Mouse (Mus musculus) ovary, postnatal 36 days (tissue): ENCODE data around the gene Rho.

Experiments
- DNase-seq: peaks from one replicate; pipeline ENCODE4 v3.0.0; 2022; ENCODE audit warnings: low spot score, mixed read lengths

The Rho gene

DNA sequence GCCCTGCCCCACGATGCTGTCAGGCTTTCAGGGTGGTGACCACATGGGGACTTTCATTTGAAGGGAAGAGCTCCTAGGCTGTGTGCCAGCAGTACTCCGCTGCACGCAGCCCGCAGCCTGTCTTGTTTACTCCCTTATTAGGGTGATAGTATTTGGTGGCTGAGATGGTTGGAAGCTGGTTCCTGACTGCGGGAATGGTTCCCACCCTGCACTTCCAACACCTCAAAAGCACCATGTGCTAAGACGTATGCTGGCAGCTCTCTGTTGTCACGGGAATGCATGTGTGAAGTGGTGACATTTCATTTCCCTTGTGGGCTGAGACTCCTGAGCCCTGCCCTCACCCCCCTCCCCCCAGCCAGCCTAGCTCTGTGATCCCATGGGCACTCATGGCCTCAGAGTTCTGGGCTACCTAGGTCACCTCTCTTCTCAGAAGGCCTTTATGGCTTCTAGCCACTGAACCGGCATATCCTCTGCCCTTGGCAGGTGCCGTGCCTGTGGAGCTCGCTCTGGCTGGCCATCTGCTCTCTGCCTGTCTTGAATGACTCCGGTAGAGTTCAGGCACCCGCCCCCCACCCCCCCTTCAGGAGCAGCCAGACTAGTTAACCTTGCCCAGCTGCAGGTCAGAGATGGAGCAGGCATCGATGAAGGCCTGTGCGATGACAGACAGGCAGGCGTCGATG, 25.5 kb downstream of the Rho start:
- no peak for DNase-seq

DNA sequence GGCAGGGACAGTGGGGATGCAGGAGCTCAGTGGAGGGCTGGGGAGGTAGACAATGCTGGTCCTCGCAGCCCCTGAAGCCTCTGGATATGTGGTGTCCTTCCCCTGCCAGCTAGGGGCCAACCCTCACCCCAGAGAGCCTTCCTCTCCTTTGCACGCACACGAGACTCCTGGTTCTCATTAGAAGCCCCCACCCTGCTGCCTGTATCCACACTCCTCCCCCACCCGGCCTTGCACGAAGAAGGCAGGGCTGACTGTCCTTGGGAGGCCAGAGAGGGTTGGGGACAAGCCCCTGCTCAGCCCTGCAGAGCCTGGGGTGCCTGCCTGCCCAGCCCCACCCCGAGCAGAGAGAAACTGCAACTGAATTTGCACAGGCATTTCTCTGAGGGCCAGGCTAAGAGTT, 26.1 kb downstream of the Rho start:
- DNase-seq, result peak; percentile 56

DNA sequence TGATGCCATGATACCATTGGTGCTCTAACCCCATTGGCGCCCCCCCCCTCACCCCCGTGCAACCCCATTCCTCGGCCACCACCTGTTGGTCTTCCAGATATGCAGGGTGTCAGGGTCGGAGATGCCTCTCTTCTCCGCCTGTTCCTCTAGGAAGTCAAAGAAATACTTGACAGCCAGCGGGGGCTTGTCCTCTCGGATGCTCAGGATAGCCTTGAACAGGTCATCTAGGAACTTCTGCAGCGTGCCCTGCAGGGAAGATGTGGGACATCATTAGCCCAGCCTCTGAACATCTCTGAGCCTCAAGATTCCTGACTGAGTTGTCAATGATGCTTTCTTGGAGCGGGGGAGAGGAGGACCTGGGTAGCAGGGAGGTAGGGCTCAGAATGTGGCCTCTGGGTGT, 26.9 kb downstream of the Rho start:
- DNase-seq, result no peak

DNA sequence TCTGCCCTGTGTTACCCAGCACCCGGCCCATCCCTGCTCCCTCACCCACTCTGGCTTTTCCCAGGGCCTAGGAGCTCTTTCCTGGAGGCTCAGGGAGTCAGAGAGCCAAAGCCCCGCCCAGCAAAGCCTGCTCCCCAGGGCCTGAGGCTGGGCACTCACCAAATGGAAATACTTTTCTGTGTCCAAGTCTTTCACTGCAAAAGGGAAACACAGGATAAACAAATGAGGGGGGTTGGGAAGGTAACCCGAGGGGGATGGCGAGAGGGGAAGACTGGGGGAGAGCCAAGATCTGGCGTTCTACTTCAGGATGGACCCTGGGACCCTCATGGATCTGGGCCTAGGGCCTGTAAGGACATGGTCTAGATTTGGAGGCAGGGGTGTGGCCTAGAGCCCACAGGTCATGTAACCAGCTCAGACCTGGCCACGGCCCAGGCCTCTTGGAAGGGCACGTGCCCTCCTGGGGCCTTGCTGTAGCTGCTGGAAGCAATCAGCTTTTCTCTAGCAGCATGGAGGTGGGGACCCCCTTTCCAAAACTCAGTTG, 27.7 kb downstream of the Rho start:
- DNase-seq, result peak; percentile 76

DNA sequence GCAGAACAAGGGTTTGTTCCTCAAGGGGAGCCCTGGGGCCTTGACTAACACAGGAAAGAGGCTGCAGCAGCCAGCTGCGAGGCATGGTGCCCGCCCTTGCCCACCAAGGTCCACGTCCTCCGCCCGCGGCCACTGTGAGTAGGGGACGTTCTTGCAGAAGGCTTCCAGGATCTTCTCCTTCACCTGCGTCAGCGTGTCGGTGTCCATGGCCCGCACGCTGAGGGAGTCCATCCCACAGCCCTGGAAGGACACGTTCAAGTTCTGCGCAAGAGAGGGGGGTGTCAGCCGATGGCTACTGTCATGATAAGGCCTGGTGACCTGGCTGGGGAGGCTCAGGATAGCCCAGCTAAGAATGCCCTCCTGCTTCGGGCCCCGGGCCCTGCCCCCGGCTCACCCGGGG, 28.8 kb downstream of the Rho start:
- no peak for DNase-seq

DNA sequence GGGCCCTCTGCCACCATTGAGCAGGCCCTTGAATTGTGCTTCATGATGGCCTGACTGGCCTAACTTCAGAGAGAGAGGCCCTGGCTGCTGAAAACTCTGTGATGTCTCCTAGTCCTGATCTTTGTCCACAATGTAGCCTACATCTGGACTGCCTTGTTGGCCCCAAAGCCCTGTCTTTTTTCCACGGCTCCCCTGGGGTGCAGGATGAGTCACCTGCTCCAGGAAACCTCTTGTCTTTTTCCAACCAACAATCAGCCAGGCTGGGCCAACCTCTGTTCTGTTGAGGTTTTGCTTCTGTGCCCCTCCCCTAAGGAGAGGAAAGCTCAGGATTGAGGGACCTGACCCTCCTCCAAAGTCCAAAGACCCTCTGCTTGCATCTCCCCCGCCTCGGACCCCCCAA, 30.2 kb downstream of the Rho start:
- no peak for DNase-seq

DNA sequence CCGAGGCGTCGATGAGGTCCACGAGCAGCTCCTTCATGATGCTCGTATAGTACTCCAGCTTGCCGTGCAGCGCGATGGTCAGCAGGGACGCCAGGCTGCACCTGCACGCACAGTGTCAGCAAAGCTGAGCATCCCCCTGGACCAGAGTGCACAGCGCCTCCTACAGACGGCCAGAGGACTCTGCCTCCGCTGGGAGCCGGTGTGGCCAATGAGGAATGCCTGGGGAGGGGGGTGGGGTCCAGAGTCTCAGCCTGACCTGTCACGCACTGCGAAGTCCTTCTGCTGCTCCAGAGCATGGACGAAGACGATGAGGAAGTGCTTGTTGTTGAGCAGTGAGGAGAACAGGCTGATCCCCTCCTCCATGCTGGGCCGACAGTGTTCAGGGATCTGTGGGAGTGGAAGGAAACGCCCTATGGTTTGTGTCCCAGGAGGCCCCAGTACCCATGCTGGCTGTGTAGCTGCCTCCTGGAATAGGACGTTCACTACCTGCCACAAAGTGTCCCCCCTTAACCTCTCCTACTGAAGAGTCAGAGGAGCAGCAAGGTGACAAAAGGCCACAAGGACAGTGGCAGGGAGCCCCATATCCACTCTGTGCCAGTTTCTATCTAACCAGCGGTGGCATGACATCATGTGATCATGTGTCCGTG, 31.0 kb downstream of the Rho start:
- no peak for DNase-seq

DNA sequence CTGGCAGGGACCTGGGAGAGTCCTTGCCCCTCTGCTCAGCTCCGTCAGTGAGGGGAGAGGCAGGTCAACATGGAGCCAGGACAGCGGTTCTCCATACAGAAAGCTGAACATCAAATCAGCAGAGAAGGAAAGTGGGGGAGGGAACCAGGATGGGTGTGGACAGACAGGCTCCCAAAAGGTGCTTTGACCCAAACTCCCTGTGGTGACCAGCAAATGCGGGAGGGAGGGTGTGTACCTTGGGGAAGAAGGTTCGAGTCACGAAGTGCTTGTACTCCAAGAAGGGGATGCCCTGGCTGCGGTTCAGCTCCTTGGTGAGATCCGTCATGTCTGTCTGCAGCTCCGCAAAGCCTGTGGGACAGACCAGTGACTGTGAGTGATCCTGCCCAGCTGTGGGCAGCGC, 32.1 kb downstream of the Rho start:
- DNase-seq, result no peak

DNA sequence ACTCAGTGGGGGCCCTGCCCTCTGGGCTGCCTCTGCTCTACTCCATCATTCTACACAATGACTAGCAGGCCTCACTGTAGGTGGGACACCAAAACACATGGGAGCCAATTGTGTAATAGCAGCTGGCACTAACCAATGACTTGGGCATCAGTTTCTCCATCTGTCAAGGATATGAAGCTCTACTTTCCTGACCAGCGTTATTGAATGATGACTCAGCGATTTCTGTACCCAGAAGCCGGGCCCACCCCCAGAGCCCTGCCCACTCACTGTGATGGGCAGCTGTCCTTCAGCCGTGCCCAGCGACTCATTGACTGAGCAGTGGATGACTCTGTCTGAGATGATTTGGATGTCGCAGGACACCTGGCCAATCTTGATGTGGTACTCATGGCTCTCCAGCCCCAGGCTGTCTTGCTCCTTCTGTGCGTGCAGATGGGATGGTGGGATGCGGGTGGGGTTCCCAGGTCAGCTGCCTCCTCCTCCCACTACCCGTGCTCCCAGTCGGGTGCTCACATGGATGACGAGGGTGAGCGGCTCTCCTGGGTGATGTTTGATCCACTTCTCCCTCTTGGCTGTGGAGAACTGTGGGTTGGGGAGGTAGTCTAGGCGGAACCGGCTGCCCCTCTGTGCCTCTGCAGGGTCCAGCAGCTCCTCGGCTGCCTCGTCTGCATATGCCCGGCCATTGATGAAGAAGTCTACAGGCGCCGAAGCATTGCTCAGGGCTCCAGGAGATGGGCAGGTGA, 34.8 kb downstream of the Rho start:
- no peak for DNase-seq

DNA sequence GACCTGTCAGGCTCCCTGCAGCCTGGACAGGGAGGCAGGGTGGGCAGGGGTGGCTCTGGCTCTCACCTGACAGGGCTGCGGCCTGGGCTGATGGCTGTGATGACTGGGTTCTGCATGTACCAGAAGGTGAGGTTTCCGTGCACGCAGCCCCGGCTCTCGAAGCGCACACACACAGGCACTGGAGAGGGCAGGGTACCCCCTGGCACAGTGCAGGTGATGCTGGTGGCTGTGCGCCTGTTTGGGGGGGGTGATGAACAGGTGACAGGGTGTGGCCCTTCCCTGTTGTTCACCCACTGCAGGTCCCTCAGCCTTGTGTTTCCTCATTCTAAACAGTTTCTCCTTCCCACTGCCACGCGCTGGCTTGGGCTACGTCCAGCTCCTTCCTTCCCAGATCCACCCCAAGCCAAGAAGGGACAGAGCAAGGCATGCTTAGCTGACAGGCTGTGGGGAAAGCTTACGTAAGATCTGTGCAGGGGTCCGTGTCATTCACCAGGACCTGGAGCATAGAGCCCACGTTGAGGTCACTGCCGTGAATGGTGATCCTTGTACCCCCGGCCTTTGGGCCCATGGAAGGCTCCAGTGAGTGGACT, 35.8 kb downstream of the Rho start:
- no peak for DNase-seq

DNA sequence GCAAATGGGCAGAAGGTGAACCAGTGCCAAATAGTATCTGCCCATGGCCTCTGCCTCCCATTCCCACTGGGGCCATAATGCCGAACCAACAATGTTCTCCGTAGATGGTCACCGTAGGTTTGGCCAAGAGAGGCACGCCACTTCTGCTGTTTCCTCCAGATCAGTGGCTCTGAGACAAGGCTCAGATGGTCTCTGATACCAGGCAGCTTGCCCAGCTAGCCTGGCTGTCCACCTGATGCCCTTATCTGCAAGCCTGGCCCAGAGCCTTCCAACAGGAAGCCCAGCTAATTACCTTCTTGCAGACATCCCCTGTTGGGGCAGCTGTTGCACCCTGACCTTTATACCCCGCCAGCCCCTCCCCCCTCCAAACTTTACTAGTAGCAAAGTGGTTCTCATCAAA, 36.5 kb downstream of the Rho start:
- DNase-seq, result no peak

DNA sequence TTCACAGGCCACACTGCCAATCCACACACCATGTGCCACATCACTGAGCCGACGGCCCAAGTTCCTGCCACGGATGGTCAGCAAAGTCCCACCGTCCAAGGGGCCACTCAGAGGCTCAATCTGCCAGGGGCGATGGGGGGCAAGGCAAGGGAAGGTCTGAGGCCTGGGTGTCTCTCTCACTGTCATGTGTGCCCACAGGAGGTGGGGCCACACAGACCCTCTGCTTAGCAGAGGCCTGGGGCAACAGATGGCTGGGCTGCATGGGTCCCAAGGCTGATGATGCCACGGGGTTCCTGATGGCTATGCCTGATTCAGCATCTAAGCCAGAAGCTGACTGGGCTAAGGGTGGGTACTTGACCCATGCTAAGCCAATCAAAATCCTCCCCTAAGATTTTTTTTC, 37.2 kb downstream of the Rho start:
- no peak for DNase-seq

DNA sequence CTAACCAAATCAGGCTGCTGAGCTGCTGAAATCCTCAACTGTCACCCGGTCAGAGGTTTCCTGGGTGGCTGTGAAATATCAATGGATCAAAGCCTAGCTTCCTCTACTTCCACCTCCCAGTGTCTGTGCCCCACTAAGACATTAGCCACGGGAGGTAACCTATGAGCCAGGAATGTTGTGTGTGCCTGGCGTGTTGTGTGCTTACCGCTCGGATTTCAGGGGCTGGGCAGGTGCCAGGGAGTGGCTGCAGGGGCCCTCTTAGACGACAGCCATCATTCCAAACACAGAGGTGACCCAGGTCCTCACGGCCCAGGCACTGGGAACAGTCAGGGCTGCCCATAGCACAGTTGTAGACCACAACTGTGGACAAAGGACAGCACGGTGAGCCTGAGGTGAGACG, 37.6 kb downstream of the Rho start:
- no peak for DNase-seq

DNA sequence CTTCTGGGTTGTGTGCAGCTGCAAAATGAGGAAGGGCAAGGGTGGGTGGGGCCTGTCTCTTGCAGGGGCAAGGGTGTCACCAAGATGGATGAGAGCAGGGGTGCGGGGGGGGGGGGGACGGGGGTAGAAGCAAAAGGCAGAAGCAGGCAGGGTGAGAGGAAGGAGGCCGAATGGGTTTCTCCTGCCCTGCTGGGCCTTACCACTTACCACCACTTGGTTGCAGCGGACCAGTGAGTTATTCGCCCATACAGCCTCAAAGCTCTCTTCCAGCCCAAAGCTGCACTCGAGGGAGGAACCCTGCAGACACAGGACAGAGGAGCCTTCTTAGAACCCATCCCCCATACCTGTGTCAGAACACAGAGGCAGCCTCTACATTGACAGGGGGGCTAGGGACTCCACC, 38.4 kb downstream of the Rho start:
- no peak for DNase-seq

DNA sequence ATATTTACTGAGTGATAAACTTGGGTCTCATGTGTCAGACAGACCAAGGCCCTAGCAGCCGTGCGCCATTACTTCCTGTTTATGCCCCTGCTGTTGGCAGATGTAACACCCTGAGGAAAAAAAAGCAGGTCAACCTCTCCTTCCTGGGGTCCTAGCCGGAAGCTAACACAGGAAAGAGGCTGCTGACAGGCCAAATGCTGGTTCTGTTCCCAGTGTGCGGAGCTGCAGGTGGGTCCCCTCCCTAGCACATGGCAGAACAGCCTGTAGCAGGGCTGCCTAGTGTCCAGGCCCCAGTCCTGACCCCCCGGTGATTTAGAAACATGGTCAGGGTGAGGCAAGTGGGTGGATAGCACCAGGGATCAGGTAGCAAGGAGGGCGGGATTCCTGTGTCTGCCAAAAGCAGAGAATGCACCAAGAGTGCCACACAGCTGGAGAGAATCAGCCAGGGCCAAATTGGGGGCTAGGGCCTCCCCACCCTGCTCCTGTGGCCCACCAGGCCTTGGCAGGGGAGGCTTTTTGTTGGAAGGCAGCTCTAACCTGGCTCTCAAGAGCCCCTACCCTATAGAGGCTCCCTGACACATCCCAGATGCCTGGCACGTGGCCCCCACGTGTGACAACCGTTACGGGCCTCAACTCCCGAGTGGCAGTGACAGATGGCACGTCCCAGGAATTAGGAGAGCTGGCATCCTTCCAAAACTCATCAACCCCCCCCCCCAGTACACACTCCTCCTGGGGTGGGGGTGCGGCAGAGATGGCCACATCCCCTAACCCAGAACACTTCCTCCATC, 39.9 kb downstream of the Rho start:
- DNase-seq, result no peak

DNA sequence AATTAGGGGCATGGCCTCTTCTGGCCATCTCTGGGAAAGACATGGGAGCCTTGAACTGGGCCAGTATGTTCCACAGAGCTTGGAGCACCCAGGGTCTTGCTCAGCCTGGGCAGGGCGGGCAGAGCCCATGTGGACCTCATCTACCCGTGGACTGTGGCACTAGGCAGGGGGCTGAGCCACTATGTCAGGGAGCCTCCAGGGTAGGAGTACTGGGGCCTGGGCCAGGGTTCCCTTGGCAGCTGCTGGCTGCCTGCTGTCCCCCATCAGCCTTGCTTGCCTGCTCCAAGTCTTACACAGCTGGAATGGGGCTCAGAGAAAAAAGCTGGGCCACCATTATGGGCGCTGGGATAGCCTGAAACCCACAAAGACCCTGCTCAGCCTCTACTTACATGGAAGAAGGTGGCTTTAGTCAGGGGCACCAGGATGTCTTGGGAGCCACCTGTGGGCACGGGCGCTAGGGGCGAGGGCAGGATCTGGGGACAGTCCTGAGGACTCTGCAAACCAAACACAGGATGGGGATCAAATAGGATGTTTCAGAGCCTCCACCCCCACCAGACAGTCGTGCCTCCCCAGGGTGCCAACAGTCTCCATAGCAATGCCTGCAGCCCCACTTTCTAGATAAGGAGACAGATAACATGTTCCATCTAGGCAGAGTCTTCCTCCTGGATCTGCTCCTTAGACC, 40.7 kb downstream of the Rho start:
- DNase-seq, result no peak

DNA sequence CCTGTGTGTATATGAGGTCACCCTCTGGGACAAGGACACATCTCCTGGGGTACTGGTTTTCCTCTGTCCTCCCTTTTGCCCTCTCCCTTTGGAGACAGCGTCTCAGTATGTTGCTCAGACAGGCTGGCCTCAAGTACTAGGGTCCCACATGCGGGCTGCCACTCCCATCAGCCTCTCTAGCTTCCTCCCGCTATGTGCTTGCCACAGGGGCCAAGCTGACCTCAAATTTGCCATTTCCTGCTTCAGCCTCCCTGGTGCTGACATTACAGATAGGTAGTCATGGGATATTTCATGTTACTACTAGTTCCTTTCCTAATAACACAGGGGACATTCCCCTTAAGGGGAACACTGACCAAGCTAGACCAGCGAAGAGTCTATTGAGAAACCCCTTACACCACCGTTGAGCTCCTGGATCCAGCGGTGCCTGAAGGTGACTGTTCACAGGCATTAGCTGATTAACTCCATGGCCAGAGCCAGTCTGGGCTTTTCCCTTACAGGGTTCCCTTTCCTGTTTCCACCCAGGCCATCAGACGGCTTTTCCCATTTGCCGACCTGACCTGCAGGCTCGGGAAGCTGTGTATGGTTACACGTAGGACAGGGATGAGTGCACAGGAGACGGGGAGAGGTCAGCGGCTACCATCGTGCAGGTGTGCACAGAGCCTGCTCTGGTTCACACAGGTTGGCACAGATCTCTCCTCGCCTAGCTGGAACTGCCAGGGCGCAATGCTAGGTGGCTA, 41.8 kb downstream of the Rho start:
- no peak for DNase-seq

DNA sequence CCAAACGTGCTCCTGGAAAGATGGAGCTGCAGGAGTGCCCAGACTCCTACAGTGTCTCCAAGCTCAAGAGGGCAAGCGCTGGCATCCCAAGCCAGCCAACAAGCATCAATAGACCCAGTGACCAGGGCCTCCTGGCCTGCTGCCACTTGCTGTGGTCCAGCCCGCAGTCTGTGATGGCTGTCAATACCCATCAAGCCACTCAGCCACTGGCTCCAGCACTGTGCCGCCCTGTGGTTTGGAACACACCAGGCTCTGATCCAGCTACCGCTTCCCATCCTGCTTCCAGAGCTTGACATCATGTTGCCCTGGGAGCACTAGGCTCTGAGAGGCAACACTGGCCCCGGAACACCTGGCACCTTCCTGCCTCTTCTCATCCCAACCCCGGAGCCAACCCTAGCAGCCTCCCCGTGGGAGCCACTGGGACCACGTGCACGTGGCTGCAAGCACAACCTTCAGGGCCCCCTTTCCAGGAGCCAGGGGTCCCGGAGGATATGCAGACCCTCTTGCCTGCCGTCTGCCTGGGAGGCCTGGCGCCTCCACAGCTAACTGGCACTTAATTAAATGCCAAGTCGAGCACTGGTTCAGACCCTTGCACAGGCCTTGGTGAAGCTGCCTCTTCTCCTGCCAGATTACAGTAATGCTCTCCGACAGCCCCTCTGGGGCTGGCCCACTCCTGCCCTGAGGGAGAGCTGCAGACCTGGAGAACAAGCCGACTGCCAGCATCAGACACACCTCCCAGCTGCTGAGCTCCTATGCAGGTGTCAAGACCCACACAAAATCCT, 42.5 kb downstream of the Rho start:
- DNase-seq, result no peak

DNA sequence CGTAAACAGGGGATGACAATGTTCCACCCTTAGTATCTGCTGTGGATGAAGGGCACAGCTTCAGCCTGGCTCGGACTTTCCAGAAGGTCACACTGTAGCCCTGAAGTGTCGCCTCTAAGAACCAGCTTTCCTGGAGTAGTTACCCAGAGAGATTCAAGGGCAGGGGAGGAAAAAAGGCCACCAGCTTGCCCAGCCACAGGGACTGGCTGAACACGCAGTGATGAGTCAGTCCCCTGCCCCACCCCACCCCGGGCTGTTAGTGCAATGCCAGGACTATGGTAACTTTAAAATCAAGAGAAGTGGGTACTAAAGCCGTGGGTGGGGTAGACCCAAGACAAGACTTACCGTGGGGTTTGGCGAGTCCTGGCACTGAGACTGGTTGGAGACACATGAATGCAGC, 44.1 kb downstream of the Rho start:
- no peak for DNase-seq

DNA sequence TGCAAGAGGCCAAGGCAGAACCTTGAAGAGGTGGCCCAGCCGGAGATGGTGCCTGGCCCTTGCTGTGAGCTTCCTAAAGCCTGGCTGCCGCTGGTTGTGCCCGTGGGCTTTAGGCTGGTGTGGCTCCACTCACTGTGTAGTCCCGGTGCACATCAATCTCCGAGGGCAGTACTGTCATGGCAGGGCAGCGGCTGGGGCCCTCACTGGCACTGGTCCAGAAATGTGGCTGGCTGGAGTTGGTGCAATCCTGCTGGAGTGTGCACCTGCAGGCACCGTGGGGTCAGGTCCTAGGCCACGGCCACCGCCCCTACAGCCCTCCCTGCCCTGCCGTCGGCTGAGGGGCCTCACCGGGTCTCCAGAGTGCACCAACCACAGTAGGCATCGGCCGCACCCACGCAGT, 46.3 kb downstream of the Rho start:
- DNase-seq, result no peak
